Mouse (Mus musculus) myocyte (in vitro differentiated cells): ENCODE results near the gene Cers3. TPM values are rescaled to one million over a fixed set of nuclear protein-coding genes. Genes with fewer than 3 reads are reported as not detected.

Source experiments
- H3K27me3 ChIP-seq: one replicate; pipeline ENCODE4 v1.6.1; 2011; ENCODE audit not compliant: control insufficient read depth, insufficient read depth, insufficient read length
- H3K36me3 ChIP-seq: one replicate; pipeline ENCODE4 v1.6.1; 2011; ENCODE audit not compliant: control insufficient read depth, insufficient read depth
- H3K4me2 ChIP-seq: one replicate; pipeline ENCODE4 v1.6.1; 2011; ENCODE audit warnings: low read depth, control low read depth
- H3K4me3 ChIP-seq: one replicate; pipeline ENCODE4 v1.5.1; 2011; ENCODE audit warnings: mild to moderate bottlenecking, control low read depth, moderate library complexity
- H3K79me2 ChIP-seq: one replicate; pipeline ENCODE4 v1.6.1; 2011; ENCODE audit not compliant: control insufficient read depth, insufficient read depth
- H3ac ChIP-seq: one replicate; pipeline ENCODE4 v1.6.1; 2011; ENCODE audit not compliant: control insufficient read depth, insufficient read length
- CEBPB ChIP-seq: IDR thresholded peaks from 2 replicates; pipeline ENCODE4 v1.6.1; 2011; ENCODE audit warnings: mild to moderate bottlenecking, moderate library complexity; ENCODE audit not compliant: poor library complexity, insufficient read depth, severe bottlenecking
- E2F4 ChIP-seq: IDR thresholded peaks from one replicate; pipeline ENCODE4 v1.6.1; 2011; ENCODE audit warnings: mild to moderate bottlenecking, control low read depth, moderate library complexity; ENCODE audit not compliant: insufficient read depth
- MAX ChIP-seq: IDR thresholded peaks from one replicate; pipeline ENCODE4 v1.6.1; 2011; ENCODE audit warnings: low read depth, mild to moderate bottlenecking, control low read depth
- MYOD1 ChIP-seq, 3 experiments: IDR thresholded peaks; one replicate each; pipeline ENCODE4 v1.6.1; 2011; ENCODE audit warnings: control low read depth in 2 of 3, low read depth in 2 of 3, mild to moderate bottlenecking in 2 of 3, moderate library complexity in 1 of 3; ENCODE audit not compliant: insufficient read length in 2 of 3, control insufficient read depth in 1 of 3
- MYOG ChIP-seq, 3 experiments: IDR thresholded peaks; one replicate each; pipeline ENCODE4 v1.6.1; 2011; ENCODE audit warnings: control low read depth in 2 of 3, low read depth in 2 of 3, mild to moderate bottlenecking in 2 of 3; ENCODE audit not compliant: insufficient read length in 2 of 3, control insufficient read depth in 1 of 3, insufficient read depth in 1 of 3
- POLR2A ChIP-seq: IDR thresholded peaks from one replicate; pipeline ENCODE4 v1.6.1; 2011; ENCODE audit warnings: low read depth, mild to moderate bottlenecking, control low read depth, moderate library complexity; ENCODE audit not compliant: insufficient read length
- POLR2AphosphoS2 ChIP-seq: IDR thresholded peaks from one replicate; pipeline ENCODE4 v1.6.1; 2011; ENCODE audit warnings: low read depth, control low read depth; ENCODE audit not compliant: insufficient read length
- REST ChIP-seq: IDR thresholded peaks from one replicate; pipeline ENCODE4 v1.6.1; 2011; ENCODE audit warnings: mild to moderate bottlenecking, control low read depth, moderate library complexity; ENCODE audit not compliant: insufficient read depth, insufficient read length
- SRF ChIP-seq: IDR thresholded peaks from one replicate; pipeline ENCODE4 v1.6.1; 2011; ENCODE audit warnings: low read depth; ENCODE audit not compliant: control insufficient read depth, insufficient read length
- TCF12 ChIP-seq: IDR thresholded peaks from one replicate; pipeline ENCODE4 v1.6.1; 2011; ENCODE audit warnings: mild to moderate bottlenecking, control low read depth; ENCODE audit not compliant: poor library complexity, insufficient read depth, severe bottlenecking
- TCF3 ChIP-seq: IDR thresholded peaks from one replicate; pipeline ENCODE4 v1.6.1; 2011; ENCODE audit warnings: low read depth, control low read depth; ENCODE audit not compliant: insufficient read length
- USF1 ChIP-seq: IDR thresholded peaks from one replicate; pipeline ENCODE4 v1.6.1; 2011; ENCODE audit warnings: low read depth, mild to moderate bottlenecking, control low read depth, moderate library complexity
- polyA plus RNA-seq: library from polyadenylated mRNA; unstranded; fragments of >200 nt; fragmentation: generic; extraction: Trizol; gene quantifications from one replicate; pipeline ENCODE4 v1.2.1, GENCODE M21; 2012; ENCODE audit warnings: missing spikeins

Gene Cers3
- polyA plus RNA-seq, 1 experiment, result 0.14 TPM

GRCm38 (mm10) chr7:66839463-66840007, 96.2 kb downstream of the Cers3 start, which contains the start of gene Adamts17:
Gene Adamts17 (plus strand): TSS chr7:66839735.
- H3ac ChIP-seq, result peak within 1 kb of the TSS; percentile 18
- H3K4me3 ChIP-seq, result peak within 1 kb of the TSS; percentile 7
- H3K27me3 ChIP-seq, result peaks cover 11% of the 10 kb centered on the region
- no peaks in the 10 kb centered on the region for H3K79me2 ChIP-seq
- H3K4me2 ChIP-seq, result peak within 1 kb of the TSS; percentile 96
- no peaks in the 10 kb centered on the region for H3K36me3 ChIP-seq
- TF ChIP-seq MAX (peak; percentile 50), TCF3 (no peak), POLR2AphosphoS2 (no peak)

- no peak for TF ChIP-seq MAX
- TF ChIP-seq MYOG (IDR thresholded peaks at IDR 0.05; ENCODE audit: control insufficient read depth in 1 of 3, insufficient read depth in 1 of 3, insufficient read length in 2 of 3, low read depth in 2 of 3), result peak in 2 of 3 experiments; percentile 42 to 66
- peak in 2 of 3 experiments; percentile 14 to 74 for TF ChIP-seq MYOD1 (IDR thresholded peaks at IDR 0.05; ENCODE audit: control insufficient read depth in 1 of 3, insufficient read length in 2 of 3, low read depth in 2 of 3)
- peak overlapping the region; percentile 18 for H3ac ChIP-seq
- H3K4me3 ChIP-seq, result peak overlapping the region; percentile 7
- no peaks in the 10 kb centered on the region for H3K36me3 ChIP-seq
- H3K4me2 ChIP-seq, result peak overlapping the region; percentile 96
- H3K79me2 ChIP-seq, result no peaks in the 10 kb centered on the region
- H3K27me3 ChIP-seq, result peaks cover 11% of the 10 kb centered on the region
Observed at GRCm38 (mm10) chr7:66840008-66840719, 96.9 kb downstream of the Cers3 start.

GRCm38 (mm10) chr7:66841165-66841564, 97.9 kb downstream of the Cers3 start:
- no peak overlapping the region for H3K4me2 ChIP-seq
- TF ChIP-seq TCF12, result no peak
- TF ChIP-seq POLR2AphosphoS2, result no peak
- TF ChIP-seq REST, result no peak
- TF ChIP-seq CEBPB, result no peak
- no peak for TF ChIP-seq POLR2A
- TF ChIP-seq E2F4, result no peak
- TF ChIP-seq MYOD1 (IDR thresholded peaks at IDR 0.05; ENCODE audit: control insufficient read depth in 1 of 3, insufficient read length in 2 of 3, low read depth in 2 of 3), result no peak
- no peak for TF ChIP-seq SRF
- no peak for TF ChIP-seq MAX
- TF ChIP-seq USF1, result no peak
- no peak for TF ChIP-seq TCF3
- no peak for TF ChIP-seq MYOG (IDR thresholded peaks at IDR 0.05; ENCODE audit: control insufficient read depth in 1 of 3, insufficient read depth in 1 of 3, insufficient read length in 2 of 3, low read depth in 2 of 3)
- H3K27me3 ChIP-seq, result peaks cover 15% of the 10 kb centered on the region
- no peaks in the 10 kb centered on the region for H3K79me2 ChIP-seq
- H3ac ChIP-seq, result no peak overlapping the region
- H3K36me3 ChIP-seq, result no peaks in the 10 kb centered on the region
- no peak overlapping the region for H3K4me3 ChIP-seq

- no peaks in the 10 kb centered on the region for H3K79me2 ChIP-seq
- no peak overlapping the region for H3K4me3 ChIP-seq
- TF ChIP-seq E2F4 (no peak), POLR2AphosphoS2 (no peak), TCF3 (no peak), POLR2A (no peak), CEBPB (no peak), SRF (no peak), USF1 (no peak), REST (no peak), MYOG (IDR thresholded peaks at IDR 0.05; ENCODE audit: control insufficient read depth in 1 of 3, insufficient read depth in 1 of 3, insufficient read length in 2 of 3, low read depth in 2 of 3) (no peak), MYOD1 (IDR thresholded peaks at IDR 0.05; ENCODE audit: control insufficient read depth in 1 of 3, insufficient read length in 2 of 3, low read depth in 2 of 3) (no peak), MAX (no peak)
- no peak overlapping the region for H3K4me2 ChIP-seq
- no peak overlapping the region for H3ac ChIP-seq
- peaks cover 17% of the 10 kb centered on the region for H3K27me3 ChIP-seq
- H3K36me3 ChIP-seq, result no peaks in the 10 kb centered on the region
Observed at GRCm38 (mm10) chr7:66842021-66842420, 98.7 kb downstream of the Cers3 start.

GRCm38 (mm10) chr7:66843846-66844245, 100.5 kb downstream of the Cers3 start:
- H3ac ChIP-seq, result no peak overlapping the region
- H3K36me3 ChIP-seq, result no peaks in the 10 kb centered on the region
- H3K4me3 ChIP-seq, result no peak overlapping the region
- peaks cover 22% of the 10 kb centered on the region for H3K27me3 ChIP-seq
- TF ChIP-seq E2F4 (no peak), USF1 (no peak), SRF (no peak), MYOG (IDR thresholded peaks at IDR 0.05; ENCODE audit: control insufficient read depth in 1 of 3, insufficient read depth in 1 of 3, insufficient read length in 2 of 3, low read depth in 2 of 3) (no peak), MAX (no peak), POLR2A (no peak), POLR2AphosphoS2 (no peak), MYOD1 (IDR thresholded peaks at IDR 0.05; ENCODE audit: control insufficient read depth in 1 of 3, insufficient read length in 2 of 3, low read depth in 2 of 3) (no peak), CEBPB (no peak), TCF3 (no peak)
- H3K79me2 ChIP-seq, result no peaks in the 10 kb centered on the region
- H3K4me2 ChIP-seq, result no peak overlapping the region
